4 mouse cellular contexts compared by ENCODE assay signal in the genomic region with DNA sequence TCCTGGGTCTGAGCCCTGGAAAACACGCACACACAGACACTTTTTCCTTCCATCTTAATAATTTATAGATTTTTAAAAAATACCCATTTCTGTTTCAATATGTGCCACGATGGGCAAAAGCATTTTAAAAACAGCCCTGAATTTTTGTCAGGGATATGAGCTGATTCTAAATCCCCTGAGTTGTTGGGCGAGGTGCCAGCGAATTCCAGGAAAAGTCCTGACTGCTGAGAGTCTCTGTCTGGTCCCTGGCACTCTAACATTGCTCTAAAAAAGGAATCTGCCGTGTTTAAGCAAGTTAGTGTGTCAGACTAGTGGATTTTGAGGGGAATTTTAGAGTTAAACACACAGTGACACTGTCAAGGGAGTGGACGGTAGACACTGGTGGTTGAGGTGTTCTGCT. TPM values are rescaled to one million over a fixed set of nuclear protein-coding genes. Genes with fewer than 3 reads are reported as not detected.
"Had no signal": no experiment of that assay in that cellular context is flagged by ENCODE, and none has a peak within 500 bp of the region (broad histone marks: within the 10 kb centered on the region; RNA-seq: fewer than 3 reads in every experiment).

No protein-coding gene starts in this region.

RNA-seq across cellular contexts. Expression of a gene that starts 15.9 kb away (rescaled TPM):
- total RNA-seq: layer of hippocampus, postnatal 25 days; left cerebral cortex, adult 2 months; left cerebral cortex, postnatal 14 days; midbrain, postnatal 0 days had no signal
